Mouse (Mus musculus): Measurements from ENCODE around the gene Orm1. TPM values are rescaled to one million over a fixed set of nuclear protein-coding genes. Genes with fewer than 3 reads are reported as not detected.

Orm1 gene
- polyA plus RNA-seq, 1 experiment from 2014 or later, result not detected

DNA sequence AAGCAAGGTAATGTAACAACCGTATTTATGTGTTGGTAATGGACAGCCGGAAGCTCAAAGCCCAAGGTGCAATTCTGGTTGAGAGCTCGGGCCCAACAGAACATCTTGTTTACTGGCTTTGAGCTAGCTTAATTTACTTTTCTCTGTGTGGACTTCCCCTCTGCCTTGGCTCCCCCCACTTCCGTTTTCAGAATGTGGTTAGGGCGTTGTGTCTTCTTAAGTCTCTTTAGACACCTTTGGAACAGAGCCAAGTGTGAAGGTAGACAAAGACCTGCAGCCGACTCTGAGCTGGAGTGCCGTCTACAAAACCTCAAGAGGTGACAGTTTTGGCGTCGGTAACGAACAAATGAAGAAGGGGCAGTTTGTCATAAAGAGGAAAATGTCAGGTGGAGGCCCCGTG is 41.4 kb downstream of the Orm1 start:
- Histone ChIP-seq H3K4me3 (ENCODE audit: low read length) (no peak overlapping the region), H3K4me2 (ENCODE audit: low read depth, low read length) (no peak overlapping the region), H3K9me3 (ENCODE audit: control insufficient read depth, low read length) (no peaks in the 10 kb centered on the region), H3K9ac (ENCODE audit: low read length) (no peak overlapping the region), H3K27me3 (ENCODE audit: control insufficient read depth, insufficient read depth, low read depth, low read length) (no peaks in the 10 kb centered on the region), H3K36me3 (ENCODE audit: control insufficient read depth, insufficient read depth, low read length) (peaks cover 21% of the 10 kb centered on the region), H3K27ac (ENCODE audit: low read length) (no peak overlapping the region), H3K4me1 (replicated peaks; ENCODE audit: control insufficient read depth, insufficient read depth, low read length) (no peaks in the 10 kb centered on the region)
- 53% methylated on average over 11 of the region's 11 CpGs for WGBS
- ATAC-seq (ENCODE audit: low read depth), result no peak

GRCm38 (mm10) chr4:63388029-63388428 is 43.7 kb downstream of the Orm1 start:
- H3K4me3 ChIP-seq (ENCODE audit: low read length), result no peak overlapping the region
- peaks cover 17% of the 10 kb centered on the region for H3K36me3 ChIP-seq (ENCODE audit: control insufficient read depth, insufficient read depth, low read length)
- no peaks in the 10 kb centered on the region for H3K9me3 ChIP-seq (ENCODE audit: control insufficient read depth, low read length)
- no peak for ATAC-seq (ENCODE audit: low read depth)
- H3K4me1 ChIP-seq (replicated peaks; ENCODE audit: control insufficient read depth, insufficient read depth, low read length), result peaks cover 4% of the 10 kb centered on the region
- no peak overlapping the region for H3K4me2 ChIP-seq (ENCODE audit: low read depth, low read length)
- no peak overlapping the region for H3K27ac ChIP-seq (ENCODE audit: low read length)
- WGBS, result 77% methylated on average over 6 of the region's 6 CpGs
- no peak overlapping the region for H3K9ac ChIP-seq (ENCODE audit: low read length)
- H3K27me3 ChIP-seq (ENCODE audit: control insufficient read depth, insufficient read depth, low read depth, low read length), result no peaks in the 10 kb centered on the region

DNA sequence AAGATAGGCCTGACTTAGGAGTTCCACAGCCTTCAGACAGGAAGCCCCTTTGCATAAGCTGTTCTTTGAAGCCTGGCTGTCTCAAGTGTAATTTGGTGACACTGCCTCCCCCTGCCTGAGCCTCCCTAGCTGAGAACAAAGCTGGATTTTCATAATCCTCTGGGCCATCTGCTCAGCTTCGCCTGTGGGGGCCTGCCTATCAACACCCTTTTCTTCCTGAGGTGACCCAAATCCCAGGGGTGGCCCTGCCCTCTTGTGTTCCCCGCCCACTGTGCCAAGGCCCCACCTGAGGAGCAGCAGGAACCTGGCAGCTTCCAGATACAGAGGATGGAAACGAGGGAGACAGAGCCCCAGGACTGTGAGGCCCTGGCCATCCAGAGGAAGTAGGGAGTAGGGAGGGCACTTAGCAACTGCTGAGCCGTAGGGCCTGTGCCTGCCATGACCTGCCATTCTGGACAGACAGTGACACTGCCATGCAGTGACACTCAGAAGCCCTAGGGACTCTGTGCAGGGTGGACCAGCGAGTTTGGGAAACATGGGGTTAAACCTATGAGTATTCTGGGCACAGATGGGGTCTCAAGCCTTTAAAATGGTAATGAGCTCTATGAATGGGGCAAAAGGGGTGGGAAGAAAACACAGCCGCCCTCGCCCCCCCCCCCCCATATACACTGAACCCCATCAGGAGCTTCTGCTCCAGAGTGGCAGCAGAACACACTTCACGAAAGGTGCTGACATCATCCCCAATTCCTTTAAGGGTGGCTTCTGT is 44.9 kb downstream of the Orm1 start:
- 58% methylated on average over 8 of the region's 8 CpGs for WGBS
- no peaks in the 10 kb centered on the region for H3K9me3 ChIP-seq (ENCODE audit: control insufficient read depth, low read length)
- no peak overlapping the region for H3K9ac ChIP-seq (ENCODE audit: low read length)
- H3K4me1 ChIP-seq (replicated peaks; ENCODE audit: control insufficient read depth, insufficient read depth, low read length), result peaks cover 4% of the 10 kb centered on the region
- no peaks in the 10 kb centered on the region for H3K27me3 ChIP-seq (ENCODE audit: control insufficient read depth, insufficient read depth, low read depth, low read length)
- H3K27ac ChIP-seq (ENCODE audit: low read length), result no peak overlapping the region
- no peak overlapping the region for H3K4me3 ChIP-seq (ENCODE audit: low read length)
- ATAC-seq (ENCODE audit: low read depth), result no peak
- peaks cover 12% of the 10 kb centered on the region for H3K36me3 ChIP-seq (ENCODE audit: control insufficient read depth, insufficient read depth, low read length)
- no peak overlapping the region for H3K4me2 ChIP-seq (ENCODE audit: low read depth, low read length)

DNA sequence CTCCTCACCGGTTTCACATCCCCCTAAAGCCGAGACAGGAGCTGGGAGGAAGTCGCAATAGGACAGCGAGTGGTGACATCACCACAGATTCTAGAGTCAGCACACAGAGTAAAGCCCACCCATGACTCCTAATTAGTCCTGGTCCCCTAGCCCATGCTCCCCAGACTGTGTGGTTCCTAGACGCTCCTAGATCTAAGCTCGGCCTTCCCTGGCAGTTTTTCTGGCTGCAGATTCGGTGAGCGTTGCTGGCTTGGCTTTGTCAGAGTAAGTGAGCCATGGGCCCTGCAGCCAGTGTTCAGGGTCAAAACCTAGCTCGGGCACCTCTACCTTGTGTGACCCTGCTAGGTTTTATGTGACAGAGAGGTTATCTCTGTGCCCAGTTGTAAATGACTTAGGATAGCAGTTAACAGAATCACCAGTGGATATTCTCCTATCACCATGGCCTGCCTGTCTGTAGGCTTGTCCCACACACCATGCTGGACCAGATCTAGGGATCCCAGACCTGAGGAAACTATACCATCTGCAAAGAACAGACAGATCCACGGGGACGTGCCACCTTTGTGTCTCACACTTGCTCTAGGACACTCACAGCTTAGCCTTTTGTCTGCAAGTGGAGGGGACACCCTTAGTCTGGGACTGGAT is 45.6 kb downstream of the Orm1 start:
- Histone ChIP-seq H3K36me3 (ENCODE audit: control insufficient read depth, insufficient read depth, low read length) (peaks cover 17% of the 10 kb centered on the region), H3K9me3 (ENCODE audit: control insufficient read depth, low read length) (no peaks in the 10 kb centered on the region), H3K4me2 (ENCODE audit: low read depth, low read length) (no peak overlapping the region), H3K9ac (ENCODE audit: low read length) (no peak overlapping the region), H3K27ac (ENCODE audit: low read length) (no peak overlapping the region), H3K4me3 (ENCODE audit: low read length) (no peak overlapping the region), H3K4me1 (replicated peaks; ENCODE audit: control insufficient read depth, insufficient read depth, low read length) (peaks cover 4% of the 10 kb centered on the region), H3K27me3 (ENCODE audit: control insufficient read depth, insufficient read depth, low read depth, low read length) (no peaks in the 10 kb centered on the region)
- 66% methylated on average over 11 of the region's 11 CpGs for WGBS
- ATAC-seq (ENCODE audit: low read depth), result no peak

DNA sequence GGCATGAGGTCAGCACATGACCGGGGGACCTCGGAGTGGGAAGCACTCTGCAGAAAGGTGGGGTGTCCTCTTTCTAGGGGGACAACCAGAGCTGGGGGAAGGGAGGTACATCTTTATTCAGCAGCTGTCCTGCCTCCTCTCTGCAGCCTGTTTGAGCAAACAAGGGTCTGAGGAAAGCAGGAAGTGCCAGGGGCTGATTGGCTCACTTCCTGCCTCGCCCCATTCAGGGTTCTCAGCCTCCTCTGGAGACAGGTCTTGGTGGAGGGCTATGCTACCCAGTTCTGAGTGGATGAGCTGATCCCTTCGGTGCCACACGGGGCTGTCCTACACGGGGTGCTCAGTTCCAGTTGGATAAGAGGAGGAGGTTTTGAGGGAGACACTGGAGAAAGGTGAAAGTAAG is 47.0 kb downstream of the Orm1 start:
- Histone ChIP-seq H3K27ac (ENCODE audit: low read length) (no peak overlapping the region; the same call in 1 of the 2 replicates), H3K9me3 (ENCODE audit: control insufficient read depth, low read length) (no peaks in the 10 kb centered on the region), H3K36me3 (ENCODE audit: control insufficient read depth, insufficient read depth, low read length) (peaks cover 17% of the 10 kb centered on the region), H3K4me3 (ENCODE audit: low read length) (no peak overlapping the region), H3K4me1 (replicated peaks; ENCODE audit: control insufficient read depth, insufficient read depth, low read length) (peaks cover 4% of the 10 kb centered on the region), H3K27me3 (ENCODE audit: control insufficient read depth, insufficient read depth, low read depth, low read length) (no peaks in the 10 kb centered on the region), H3K9ac (ENCODE audit: low read length) (no peak overlapping the region), H3K4me2 (ENCODE audit: low read depth, low read length) (no peak overlapping the region)
- ATAC-seq (ENCODE audit: low read depth), result no peak
- 62% methylated on average over 6 of the region's 6 CpGs for WGBS

Other genes starting within 250 kb of the Orm1 start
- gene Ambp, start 189.8 kb upstream of the Orm1 start, polyA plus RNA-seq (2015; fragmentation: Nextera tagmentation; extraction: Ambion mirVana), result 2.3 and 22.1 TPM in 2 replicates
- gene Kif12, start 172.4 kb upstream of the Orm1 start, polyA plus RNA-seq (2015; fragmentation: Nextera tagmentation; extraction: Ambion mirVana), result 4.8 and 5.4 TPM in 2 replicates
- gene Col27a1, start 130.6 kb upstream of the Orm1 start, polyA plus RNA-seq (2015; fragmentation: Nextera tagmentation; extraction: Ambion mirVana), result 16.4 and 18.3 TPM in 2 replicates
- not detected in 2 replicates for gene Orm3, start 11.6 kb downstream of the Orm1 start, polyA plus RNA-seq (2015; fragmentation: Nextera tagmentation; extraction: Ambion mirVana)
- not detected in 2 replicates for gene Orm2, start 17.9 kb downstream of the Orm1 start, polyA plus RNA-seq (2015; fragmentation: Nextera tagmentation; extraction: Ambion mirVana)
- gene Akna, start 58.8 kb downstream of the Orm1 start, polyA plus RNA-seq (2015; fragmentation: Nextera tagmentation; extraction: Ambion mirVana), result 10.2 and 10.6 TPM in 2 replicates
- gene Whrn, start 151.4 kb downstream of the Orm1 start, polyA plus RNA-seq (2015; fragmentation: Nextera tagmentation; extraction: Ambion mirVana), result 2.6 and 2.7 TPM in 2 replicates
- gene Atp6v1g1, start 200.2 kb downstream of the Orm1 start, polyA plus RNA-seq (2015; fragmentation: Nextera tagmentation; extraction: Ambion mirVana), result 271 and 284 TPM in 2 replicates
- gene Tmem268, start 214.2 kb downstream of the Orm1 start, polyA plus RNA-seq (2015; fragmentation: Nextera tagmentation; extraction: Ambion mirVana), result 8.8 and 9.6 TPM in 2 replicates

All from lung, embryonic 16.5 days (tissue).